Comparison of ENCODE assay signal across 29 mouse cellular contexts in the genomic region with DNA sequence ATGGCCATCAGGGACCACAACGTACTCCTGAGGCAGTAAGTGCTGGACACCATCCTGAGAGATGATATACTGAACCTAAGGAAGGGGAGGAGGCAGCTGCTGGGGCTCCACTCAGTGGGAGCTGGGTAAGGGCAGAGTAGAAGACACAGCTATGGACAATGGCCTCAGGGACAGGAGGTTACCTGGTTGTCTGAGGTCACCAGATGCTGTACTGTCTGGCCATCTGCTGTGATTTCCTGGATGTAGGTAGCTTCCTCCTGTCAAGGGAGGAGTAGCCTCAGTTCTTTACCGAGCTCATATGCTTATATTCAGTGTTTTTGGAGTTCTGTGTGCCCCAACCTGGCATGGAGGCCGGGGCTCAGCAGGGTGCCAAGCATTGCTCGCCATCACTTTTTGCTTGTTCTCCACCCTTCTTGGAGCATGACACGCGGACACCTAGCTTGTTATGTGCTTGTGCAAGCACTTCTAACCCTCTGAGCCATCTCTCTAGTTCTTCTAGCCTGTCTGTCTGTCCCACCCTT. TPM values are rescaled to one million over a fixed set of nuclear protein-coding genes. Genes with fewer than 3 reads are reported as not detected.
DNase-seq lines count a peak whose midpoint lies in the region; ATAC-seq and TF ChIP-seq lines count a peak whose summit lies in the region.
"Had no signal": no experiment of that assay in that cellular context is flagged by ENCODE, and none has a peak within 500 bp of the region (broad histone marks: within the 10 kb centered on the region; RNA-seq: fewer than 3 reads in every experiment).

No protein-coding gene starts in this region.

- peaks cover 53% of the 10 kb centered on the region for H3K36me3 ChIP-seq in midbrain, embryonic 11.5 days (ENCODE audit: control insufficient read depth, insufficient read depth, low read length)
- peaks cover 91% of the 10 kb centered on the region for H3K36me3 ChIP-seq in midbrain, embryonic 15.5 days (replicated peaks)
- peaks cover 76% of the 10 kb centered on the region for H3K36me3 ChIP-seq in stomach, postnatal 0 days (ENCODE audit: control insufficient read depth, insufficient read depth, low read length)

- TF ChIP-seq EP300 in stomach, postnatal 0 days (optimal IDR thresholded peaks at IDR 0.05), result no peak

- H3K27me3 ChIP-seq in cerebellum, adult 2 months (ENCODE audit: control insufficient read depth, insufficient read depth, low read length), result no peaks in the 10 kb centered on the region
- no peaks in the 10 kb centered on the region for H3K27me3 ChIP-seq in midbrain, embryonic 11.5 days (ENCODE audit: control insufficient read depth, insufficient read depth, low read length)
- no peaks in the 10 kb centered on the region for H3K27me3 ChIP-seq in midbrain, embryonic 15.5 days (replicated peaks)
- no peaks in the 10 kb centered on the region for H3K27me3 ChIP-seq in stomach, postnatal 0 days (ENCODE audit: control insufficient read depth, insufficient read depth, low read length)
- H3K27me3 ChIP-seq: embryonic facial prominence, embryonic 12.5 days; hindbrain, embryonic 12.5 days; intestine, embryonic 15.5 days; liver, embryonic 12.5 days; midbrain, embryonic 12.5 days; neural tube, embryonic 15.5 days; stomach, embryonic 15.5 days had no signal

- H3K27ac ChIP-seq in cerebellum, adult 2 months (ENCODE audit: insufficient read depth, low read length), result peak overlapping the region; percentile 67
- no peak overlapping the region for H3K27ac ChIP-seq in midbrain, embryonic 11.5 days (ENCODE audit: low read depth, low read length)
- no peak overlapping the region for H3K27ac ChIP-seq in midbrain, embryonic 15.5 days
- H3K27ac ChIP-seq in stomach, postnatal 0 days (replicated peaks), result no peak overlapping the region
- H3K27ac ChIP-seq: embryonic facial prominence, embryonic 12.5 days; hindbrain, embryonic 12.5 days; intestine, embryonic 15.5 days; liver, embryonic 12.5 days; midbrain, embryonic 12.5 days; neural tube, embryonic 15.5 days; stomach, embryonic 15.5 days had no signal

- no peak overlapping the region for H3K4me3 ChIP-seq in cerebellum, adult 2 months (replicated peaks; ENCODE audit: insufficient read depth, low read depth, low read length)
- no peak overlapping the region for H3K4me3 ChIP-seq in midbrain, embryonic 11.5 days (ENCODE audit: low read depth, low read length)
- H3K4me3 ChIP-seq in midbrain, embryonic 15.5 days, result no peak overlapping the region
- H3K4me3 ChIP-seq in stomach, postnatal 0 days (ENCODE audit: low read depth, low read length), result no peak overlapping the region
- H3K4me3 ChIP-seq: embryonic facial prominence, embryonic 12.5 days; hindbrain, embryonic 12.5 days; intestine, embryonic 15.5 days; liver, embryonic 12.5 days; midbrain, embryonic 12.5 days; neural tube, embryonic 15.5 days; stomach, embryonic 15.5 days had no signal

- ATAC-seq in midbrain, embryonic 11.5 days (ENCODE audit: low FRiP score), result no peak
- no peak for ATAC-seq in midbrain, embryonic 15.5 days (replicated peaks)
- no peak for ATAC-seq in stomach, postnatal 0 days (ENCODE audit: low FRiP score, low TSS enrichment)
- ATAC-seq: forebrain, embryonic 14.5 days; hindbrain, postnatal 0 days; intestine, embryonic 15.5 days; liver, embryonic 12.5 days; liver, postnatal 0 days had no signal

- no peak overlapping the region for H3K9ac ChIP-seq in midbrain, embryonic 11.5 days (ENCODE audit: low read length)
- no peak overlapping the region for H3K9ac ChIP-seq in midbrain, embryonic 15.5 days
- no peak overlapping the region for H3K9ac ChIP-seq in stomach, postnatal 0 days (ENCODE audit: low read length)
- H3K9ac ChIP-seq: embryonic facial prominence, embryonic 12.5 days; hindbrain, embryonic 12.5 days; intestine, embryonic 15.5 days; liver, embryonic 12.5 days; liver, postnatal 0 days; midbrain, embryonic 12.5 days; neural tube, embryonic 15.5 days; stomach, embryonic 15.5 days had no signal

- peaks cover 47% of the 10 kb centered on the region for H3K4me1 ChIP-seq in cerebellum, adult 2 months (ENCODE audit: control insufficient read depth, insufficient read depth, low read length)
- no peaks in the 10 kb centered on the region for H3K4me1 ChIP-seq in midbrain, embryonic 11.5 days (ENCODE audit: control insufficient read depth, insufficient read depth, low read length)
- no peaks in the 10 kb centered on the region for H3K4me1 ChIP-seq in midbrain, embryonic 15.5 days
- H3K4me1 ChIP-seq in stomach, postnatal 0 days (replicated peaks; ENCODE audit: control insufficient read depth, insufficient read depth), result no peaks in the 10 kb centered on the region
- H3K4me1 ChIP-seq: embryonic facial prominence, embryonic 12.5 days; hindbrain, embryonic 12.5 days; liver, embryonic 12.5 days; midbrain, embryonic 12.5 days; neural tube, embryonic 15.5 days; stomach, embryonic 15.5 days had no signal

- TF ChIP-seq CTCF in cerebellum, adult 2 months (IDR thresholded peaks at IDR 0.05; ENCODE audit: borderline replicate concordance, insufficient read depth, low read depth, low read length), result no peak
- no peak for TF ChIP-seq CTCF in stomach, postnatal 0 days (IDR thresholded peaks at IDR 0.05; ENCODE audit: low read depth)

- DNase-seq in cerebellum, adult 2 months, result peak; percentile 66 to 69
- DNase-seq in cerebellum, postnatal 4 days (ENCODE audit: low spot score in 2 of 2), result no peak
- peak; percentile 71 for DNase-seq in midbrain, embryonic 11.5 days (ENCODE audit: low spot score, missing footprints)
- peak; percentile 56 to 62 for DNase-seq in cerebellum, postnatal 14 days
- DNase-seq in adrenal gland, postnatal 14 days, result no peak
- no peak for DNase-seq in stomach, postnatal 0 days (ENCODE audit: low spot score)
- DNase-seq: adrenal gland, postnatal 36 days; embryo, embryonic 11 days; gastrocnemius, postnatal 36 days; heart, adult 18-20 months; heart, postnatal 36 days; kidney, adult 9 months; kidney, postnatal 14 days; left cerebral cortex, postnatal 4 days; liver, postnatal 0 days; lung, postnatal 36 days; right cerebral cortex, postnatal 14 days; thymus, adult 18-20 months had no signal

- no peaks in the 10 kb centered on the region for H3K9me3 ChIP-seq in midbrain, embryonic 11.5 days (ENCODE audit: control insufficient read depth, low read length)
- H3K9me3 ChIP-seq in midbrain, embryonic 15.5 days, result no peaks in the 10 kb centered on the region
- H3K9me3 ChIP-seq in stomach, postnatal 0 days (ENCODE audit: control insufficient read depth, low read length), result no peaks in the 10 kb centered on the region
- H3K9me3 ChIP-seq: embryonic facial prominence, embryonic 12.5 days; hindbrain, embryonic 12.5 days; intestine, embryonic 15.5 days; liver, embryonic 12.5 days; midbrain, embryonic 12.5 days; neural tube, embryonic 15.5 days; stomach, embryonic 15.5 days had no signal

- no peak for TF ChIP-seq POLR2A in cerebellum, adult 2 months (IDR thresholded peaks at IDR 0.05; ENCODE audit: borderline replicate concordance, insufficient read depth, low read length)

- no peak overlapping the region for H3K4me2 ChIP-seq in midbrain, embryonic 11.5 days
- no peak overlapping the region for H3K4me2 ChIP-seq in midbrain, embryonic 15.5 days
- H3K4me2 ChIP-seq in stomach, postnatal 0 days (replicated peaks; ENCODE audit: low read depth), result no peak overlapping the region
- H3K4me2 ChIP-seq: embryonic facial prominence, embryonic 12.5 days; heart, embryonic 11.5 days; hindbrain, embryonic 12.5 days; intestine, embryonic 15.5 days; liver, embryonic 12.5 days; midbrain, embryonic 12.5 days; neural tube, embryonic 15.5 days; stomach, embryonic 15.5 days had no signal

- WGBS in cerebellum, adult 2 months, result 26% methylated on average over 6 of the region's 6 CpGs
- 91% methylated on average over 6 of the region's 6 CpGs for WGBS in midbrain, embryonic 11.5 days
- 95% methylated on average over 6 of the region's 6 CpGs for WGBS in midbrain, embryonic 15.5 days
- WGBS in stomach, postnatal 0 days, result 85% methylated on average over 6 of the region's 6 CpGs

RNA-seq across cellular contexts. Expression of a gene that starts 13.7 kb away (rescaled TPM):
- polyA plus RNA-seq in cerebellum, adult 2 months (2012; rRNA removed), result 54.9 and 56.3 TPM in 2 replicates
- polyA plus RNA-seq in midbrain, embryonic 11.5 days (2014; fragmentation: Nextera tagmentation; extraction: Ambion mirVana), result 62.0 and 65.7 TPM in 2 replicates
- 85.3 and 93.1 TPM in 2 replicates for polyA plus RNA-seq in midbrain, embryonic 15.5 days (2015; fragmentation: Nextera tagmentation; extraction: Ambion mirVana)
- total RNA-seq in adrenal gland, postnatal 14 days (2021), result 42.3 and 54.0 TPM in 2 replicates
- polyA plus RNA-seq in stomach, postnatal 0 days (2015; fragmentation: Nextera tagmentation; extraction: Ambion mirVana), result 49.2 and 51.4 TPM in 2 replicates

RNA-seq across cellular contexts. Expression of a gene that starts 18.8 kb away (rescaled TPM):
- 32.0 and 34.7 TPM in 2 replicates for polyA plus RNA-seq in cerebellum, adult 2 months (2012; rRNA removed)
- polyA plus RNA-seq in midbrain, embryonic 11.5 days (2014; fragmentation: Nextera tagmentation; extraction: Ambion mirVana), result 8.2 and 8.8 TPM in 2 replicates
- 17.8 and 18.9 TPM in 2 replicates for polyA plus RNA-seq in midbrain, embryonic 15.5 days (2015; fragmentation: Nextera tagmentation; extraction: Ambion mirVana)
- 17.3 and 19.4 TPM in 2 replicates for total RNA-seq in adrenal gland, postnatal 14 days (2021)
- 3.7 and 4.3 TPM in 2 replicates for polyA plus RNA-seq in stomach, postnatal 0 days (2015; fragmentation: Nextera tagmentation; extraction: Ambion mirVana)

RNA-seq across cellular contexts. Expression of a gene that starts 35.2 kb away (rescaled TPM):
- 203 and 218 TPM in 2 replicates for polyA plus RNA-seq in cerebellum, adult 2 months (2012; rRNA removed)
- 91.8 and 97.3 TPM in 2 replicates for polyA plus RNA-seq in midbrain, embryonic 11.5 days (2014; fragmentation: Nextera tagmentation; extraction: Ambion mirVana)
- 105 and 121 TPM in 2 replicates for polyA plus RNA-seq in midbrain, embryonic 15.5 days (2015; fragmentation: Nextera tagmentation; extraction: Ambion mirVana)
- total RNA-seq in adrenal gland, postnatal 14 days (2021), result 35.4 and 36.2 TPM in 2 replicates
- polyA plus RNA-seq in stomach, postnatal 0 days (2015; fragmentation: Nextera tagmentation; extraction: Ambion mirVana), result 42.7 and 44.2 TPM in 2 replicates

RNA-seq across cellular contexts. Expression of a gene that starts 47.8 kb away (rescaled TPM):
- polyA plus RNA-seq in cerebellum, adult 2 months (2012; rRNA removed), result 3.3 and 3.7 TPM in 2 replicates
- polyA plus RNA-seq in midbrain, embryonic 11.5 days (2014; fragmentation: Nextera tagmentation; extraction: Ambion mirVana), result 1.9 and 2.0 TPM in 2 replicates
- polyA plus RNA-seq in midbrain, embryonic 15.5 days (2015; fragmentation: Nextera tagmentation; extraction: Ambion mirVana), result 28.9 and 34.3 TPM in 2 replicates
- 1.7 and 2.0 TPM in 2 replicates for total RNA-seq in adrenal gland, postnatal 14 days (2021)
- polyA plus RNA-seq in stomach, postnatal 0 days (2015; fragmentation: Nextera tagmentation; extraction: Ambion mirVana), result 0.87 and 1.1 TPM in 2 replicates

RNA-seq across cellular contexts. Expression of a gene that starts 59.5 kb away (rescaled TPM):
- polyA plus RNA-seq in cerebellum, adult 2 months (2012; rRNA removed), result 6.1 and 6.3 TPM in 2 replicates
- polyA plus RNA-seq in midbrain, embryonic 11.5 days (2014; fragmentation: Nextera tagmentation; extraction: Ambion mirVana), result 3.8 and 4.5 TPM in 2 replicates
- polyA plus RNA-seq in midbrain, embryonic 15.5 days (2015; fragmentation: Nextera tagmentation; extraction: Ambion mirVana), result 6.4 and 6.6 TPM in 2 replicates
- total RNA-seq in adrenal gland, postnatal 14 days (2021), result 2.4 and 3.5 TPM in 2 replicates
- polyA plus RNA-seq in stomach, postnatal 0 days (2015; fragmentation: Nextera tagmentation; extraction: Ambion mirVana), result 4.6 and 5.3 TPM in 2 replicates

Comparison
In these comparisons a context has a peak if more than half of its experiments do, and no peak if none do; other contexts are left out.
1. DNase-seq: peak in cerebellum, adult 2 months (2 of 2), midbrain, embryonic 11.5 days (single experiment) and cerebellum, postnatal 14 days (2 of 2); none in cerebellum, postnatal 4 days (0 of 2), adrenal gland, postnatal 14 days (single experiment) and stomach, postnatal 0 days (single experiment).